Mouse (Mus musculus): Measurements from ENCODE around the gene Krtap4-9. TPM values are rescaled to one million over a fixed set of nuclear protein-coding genes. Genes with fewer than 3 reads are reported as not detected.

Krtap4-9 gene
- polyA plus RNA-seq (2014; fragmentation: Illumina TruSeq; extraction: RNeasy Lipid Tissue Mini Kit (QIAGEN cat#74804); ENCODE audit: low read depth, low replicate concordance), result not detected

DNA sequence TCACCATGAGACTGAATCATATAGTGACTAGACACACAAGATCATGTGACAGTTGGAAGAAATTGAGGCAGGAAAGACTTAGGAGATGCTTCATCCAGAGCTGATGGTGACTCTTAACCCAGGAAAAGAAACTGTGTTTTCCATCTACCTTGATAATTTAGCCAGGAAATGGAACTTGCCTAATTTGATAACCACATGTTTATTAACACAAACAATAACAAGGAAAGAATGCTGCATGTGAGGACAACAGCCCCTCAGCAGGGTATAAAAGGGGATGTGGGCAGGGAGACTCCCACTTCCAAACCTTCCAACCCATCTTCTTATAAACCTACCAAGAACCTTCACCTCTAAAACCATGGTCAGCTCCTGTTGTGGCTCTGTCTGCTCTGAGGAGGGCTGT is at the start of gene Krtap4-9:
TSS of gene Krtap4-9 (plus strand) at position 301 of the 400 bp plus-strand sequence.

DNA sequence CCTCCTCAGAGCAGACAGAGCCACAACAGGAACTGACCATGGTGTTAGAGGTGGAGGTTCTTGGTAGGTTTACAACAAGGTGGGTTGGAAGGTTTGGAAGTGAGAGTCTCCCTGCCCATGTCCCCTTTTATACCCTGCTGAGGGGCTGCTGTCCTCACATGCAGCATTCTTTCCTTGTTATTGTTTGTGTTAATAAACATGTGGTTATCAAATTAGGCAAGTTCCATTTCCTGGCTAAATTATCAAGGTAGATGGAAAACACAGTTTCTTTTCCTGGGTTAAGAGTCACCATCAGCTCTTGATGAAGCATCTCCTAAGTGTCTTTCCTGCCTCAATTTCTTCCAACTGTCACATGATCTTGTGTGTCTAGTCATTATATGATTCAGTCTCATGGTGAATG is 12.2 kb upstream of the Krtap4-9 start, which contains the start of gene Gm11595:
TSS of gene Gm11595 (minus strand) at position 101 of the 400 bp plus-strand sequence.

DNA sequence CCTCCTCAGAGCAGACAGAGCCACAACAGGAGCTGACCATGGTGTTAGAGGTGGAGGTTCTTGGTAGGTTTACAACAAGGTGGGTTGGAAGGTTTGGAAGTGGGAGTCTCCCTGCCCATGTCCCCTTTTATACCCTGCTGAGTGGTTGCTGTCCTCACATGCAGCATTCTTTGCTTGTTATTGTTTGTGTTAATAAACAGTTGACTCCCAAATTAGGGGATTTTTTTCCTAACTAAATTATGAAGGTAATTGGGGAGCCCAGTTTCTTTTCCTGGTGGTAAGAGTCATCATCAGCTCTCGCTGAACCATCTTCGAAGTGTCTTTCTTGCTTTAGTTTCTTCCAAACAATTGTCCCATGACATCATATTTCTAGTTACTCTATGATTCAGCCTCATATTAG is 4.4 kb upstream of the Krtap4-9 start, which contains the start of gene Krtap4-8:
TSS of gene Krtap4-8 (minus strand) at position 101 of the 400 bp plus-strand sequence.

DNA sequence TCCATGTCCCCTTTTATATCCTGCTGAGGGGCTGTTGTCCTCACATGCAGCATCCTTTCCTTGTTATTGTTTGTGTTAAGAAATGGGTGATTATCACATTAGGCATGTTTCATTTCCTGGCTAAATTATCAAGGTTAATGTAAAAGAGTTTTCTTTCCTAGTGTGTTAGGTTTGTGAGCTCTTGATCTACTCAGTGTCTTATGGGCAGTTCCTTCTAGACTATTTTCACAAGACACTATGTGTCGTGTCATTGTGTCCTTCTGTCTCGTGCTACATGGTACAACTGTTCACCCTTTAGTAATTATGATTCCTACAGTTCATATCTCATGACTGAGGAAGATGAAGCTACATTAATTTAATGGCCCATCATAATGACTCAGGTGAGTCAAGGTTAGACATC is 8.4 kb downstream of the Krtap4-9 start, which contains the start of gene Gm11596:
TSS of gene Gm11596 (minus strand) at position 101 of the 400 bp plus-strand sequence.

DNA sequence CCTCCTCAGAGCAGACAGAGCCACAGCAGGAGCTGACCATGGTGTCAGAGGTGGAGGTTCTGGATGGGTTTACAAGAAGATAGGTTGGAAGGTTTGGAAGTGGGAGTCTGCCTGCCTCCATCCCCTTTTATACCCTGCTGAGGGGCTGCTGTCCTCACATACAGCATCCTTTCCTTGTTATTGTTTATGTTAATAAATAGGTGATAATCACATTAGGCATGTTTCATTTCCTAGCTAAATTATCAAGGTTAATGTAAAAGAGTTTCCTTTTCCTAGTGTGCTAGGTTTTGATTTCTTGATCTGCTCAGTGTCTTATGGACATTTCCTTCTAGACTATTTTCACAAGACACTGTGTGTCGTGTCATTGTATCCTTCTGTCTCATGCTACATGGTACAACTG is 13.8 kb downstream of the Krtap4-9 start, which contains the start of gene Gm11569:
TSS of gene Gm11569 (minus strand) at position 101 of the 400 bp plus-strand sequence.

DNA sequence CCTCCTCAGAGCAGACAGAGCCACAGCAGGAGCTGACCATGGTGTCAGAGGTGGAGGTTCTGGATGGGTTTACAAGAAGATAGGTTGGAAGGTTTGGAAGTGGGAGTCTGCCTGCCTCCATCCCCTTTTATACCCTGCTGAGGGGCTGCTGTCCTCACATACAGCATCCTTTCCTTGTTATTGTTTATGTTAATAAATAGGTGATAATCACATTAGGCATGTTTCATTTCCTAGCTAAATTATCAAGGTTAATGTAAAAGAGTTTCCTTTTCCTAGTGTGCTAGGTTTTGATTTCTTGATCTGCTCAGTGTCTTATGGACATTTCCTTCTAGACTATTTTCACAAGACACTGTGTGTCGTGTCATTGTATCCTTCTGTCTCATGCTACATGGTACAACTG is 19.3 kb downstream of the Krtap4-9 start, which contains the start of gene Gm11554:
TSS of gene Gm11554 (minus strand) at position 101 of the 400 bp plus-strand sequence.

DNA sequence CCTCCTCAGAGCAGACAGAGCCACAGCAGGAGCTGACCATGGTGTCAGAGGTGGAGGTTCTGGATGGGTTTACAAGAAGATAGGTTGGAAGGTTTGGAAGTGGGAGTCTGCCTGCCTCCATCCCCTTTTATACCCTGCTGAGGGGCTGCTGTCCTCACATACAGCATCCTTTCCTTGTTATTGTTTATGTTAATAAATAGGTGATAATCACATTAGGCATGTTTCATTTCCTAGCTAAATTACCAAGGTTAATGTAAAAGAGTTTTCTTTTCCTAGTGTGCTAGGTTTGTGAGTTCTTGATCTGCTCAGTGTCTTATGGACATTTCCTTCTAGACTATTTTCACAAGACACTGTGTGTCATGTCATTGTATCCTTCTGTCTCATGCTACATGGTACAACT is 24.8 kb downstream of the Krtap4-9 start, which contains the start of gene Krtap4-13:
TSS of gene Krtap4-13 (minus strand) at position 101 of the 400 bp plus-strand sequence.

DNA sequence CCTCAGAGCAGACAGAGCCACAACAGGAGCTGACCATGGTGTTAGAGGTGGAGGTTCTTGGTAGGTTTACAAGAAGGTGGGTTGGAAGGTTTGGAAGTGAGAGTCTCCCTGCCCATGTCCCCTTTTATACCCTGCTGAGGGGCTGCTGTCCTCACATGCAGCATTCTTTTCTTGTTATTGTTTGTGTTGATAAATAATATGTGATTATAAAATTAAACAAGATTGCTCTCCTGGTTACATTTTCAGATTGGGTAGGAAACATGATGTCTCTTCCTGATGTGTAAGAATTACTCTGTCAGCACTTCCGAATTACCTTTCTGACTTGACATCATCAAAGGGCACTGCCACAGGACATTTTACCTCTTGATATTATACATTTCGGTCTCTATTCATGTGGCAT is 30.6 kb downstream of the Krtap4-9 start, which contains the start of gene Gm11564:
TSS of gene Gm11564 (minus strand) at position 101 of the 400 bp plus-strand sequence.

Other genes with a start within 250 kb of the Krtap4-9 start
- gene Krt40, start 242.0 kb upstream of the Krtap4-9 start, polyA plus RNA-seq (2014; fragmentation: Illumina TruSeq; extraction: RNeasy Lipid Tissue Mini Kit (QIAGEN cat#74804); ENCODE audit: low read depth, low replicate concordance), result not detected
- not detected for gene Krtap3-3, start 234.3 kb upstream of the Krtap4-9 start, polyA plus RNA-seq (2014; fragmentation: Illumina TruSeq; extraction: RNeasy Lipid Tissue Mini Kit (QIAGEN cat#74804); ENCODE audit: low read depth, low replicate concordance)
- gene Krtap3-2, start 228.3 kb upstream of the Krtap4-9 start, polyA plus RNA-seq (2014; fragmentation: Illumina TruSeq; extraction: RNeasy Lipid Tissue Mini Kit (QIAGEN cat#74804); ENCODE audit: low read depth, low replicate concordance), result not detected
- gene Gm11939, start 225.7 kb upstream of the Krtap4-9 start, polyA plus RNA-seq (2014; fragmentation: Illumina TruSeq; extraction: RNeasy Lipid Tissue Mini Kit (QIAGEN cat#74804); ENCODE audit: low read depth, low replicate concordance), result not detected
- gene Krtap3-1, start 218.6 kb upstream of the Krtap4-9 start, polyA plus RNA-seq (2014; fragmentation: Illumina TruSeq; extraction: RNeasy Lipid Tissue Mini Kit (QIAGEN cat#74804); ENCODE audit: low read depth, low replicate concordance), result not detected
- gene Krtap1-5, start 204.2 kb upstream of the Krtap4-9 start, polyA plus RNA-seq (2014; fragmentation: Illumina TruSeq; extraction: RNeasy Lipid Tissue Mini Kit (QIAGEN cat#74804); ENCODE audit: low read depth, low replicate concordance), result not detected
- gene Krtap1-4, start 201.5 kb upstream of the Krtap4-9 start, polyA plus RNA-seq (2014; fragmentation: Illumina TruSeq; extraction: RNeasy Lipid Tissue Mini Kit (QIAGEN cat#74804); ENCODE audit: low read depth, low replicate concordance), result not detected
- not detected for gene Krtap1-3, start 193.9 kb upstream of the Krtap4-9 start, polyA plus RNA-seq (2014; fragmentation: Illumina TruSeq; extraction: RNeasy Lipid Tissue Mini Kit (QIAGEN cat#74804); ENCODE audit: low read depth, low replicate concordance)
- not detected for gene Krtap9-3, start 187.1 kb upstream of the Krtap4-9 start, polyA plus RNA-seq (2014; fragmentation: Illumina TruSeq; extraction: RNeasy Lipid Tissue Mini Kit (QIAGEN cat#74804); ENCODE audit: low read depth, low replicate concordance)
- gene Gm11938, start 181.9 kb upstream of the Krtap4-9 start, polyA plus RNA-seq (2014; fragmentation: Illumina TruSeq; extraction: RNeasy Lipid Tissue Mini Kit (QIAGEN cat#74804); ENCODE audit: low read depth, low replicate concordance), result not detected
- not detected for gene Gm11937, start 175.0 kb upstream of the Krtap4-9 start, polyA plus RNA-seq (2014; fragmentation: Illumina TruSeq; extraction: RNeasy Lipid Tissue Mini Kit (QIAGEN cat#74804); ENCODE audit: low read depth, low replicate concordance)
- not detected for gene Krtap2-4, start 170.4 kb upstream of the Krtap4-9 start, polyA plus RNA-seq (2014; fragmentation: Illumina TruSeq; extraction: RNeasy Lipid Tissue Mini Kit (QIAGEN cat#74804); ENCODE audit: low read depth, low replicate concordance)
- not detected for gene Gm11562, start 164.8 kb upstream of the Krtap4-9 start, polyA plus RNA-seq (2014; fragmentation: Illumina TruSeq; extraction: RNeasy Lipid Tissue Mini Kit (QIAGEN cat#74804); ENCODE audit: low read depth, low replicate concordance)
- not detected for gene Krtap4-1, start 157.0 kb upstream of the Krtap4-9 start, polyA plus RNA-seq (2014; fragmentation: Illumina TruSeq; extraction: RNeasy Lipid Tissue Mini Kit (QIAGEN cat#74804); ENCODE audit: low read depth, low replicate concordance)
- gene Krtap4-2, start 150.1 kb upstream of the Krtap4-9 start, polyA plus RNA-seq (2014; fragmentation: Illumina TruSeq; extraction: RNeasy Lipid Tissue Mini Kit (QIAGEN cat#74804); ENCODE audit: low read depth, low replicate concordance), result not detected
- gene Krtap4-7, start 141.1 kb upstream of the Krtap4-9 start, polyA plus RNA-seq (2014; fragmentation: Illumina TruSeq; extraction: RNeasy Lipid Tissue Mini Kit (QIAGEN cat#74804); ENCODE audit: low read depth, low replicate concordance), result not detected
- not detected for gene Gm11555, start 135.0 kb upstream of the Krtap4-9 start, polyA plus RNA-seq (2014; fragmentation: Illumina TruSeq; extraction: RNeasy Lipid Tissue Mini Kit (QIAGEN cat#74804); ENCODE audit: low read depth, low replicate concordance)
- gene Gm11563, start 126.2 kb upstream of the Krtap4-9 start, polyA plus RNA-seq (2014; fragmentation: Illumina TruSeq; extraction: RNeasy Lipid Tissue Mini Kit (QIAGEN cat#74804); ENCODE audit: low read depth, low replicate concordance), result not detected
- gene Krtap4-6, start 119.2 kb upstream of the Krtap4-9 start, polyA plus RNA-seq (2014; fragmentation: Illumina TruSeq; extraction: RNeasy Lipid Tissue Mini Kit (QIAGEN cat#74804); ENCODE audit: low read depth, low replicate concordance), result not detected
- gene Gm14190, start 94.5 kb upstream of the Krtap4-9 start, polyA plus RNA-seq (2014; fragmentation: Illumina TruSeq; extraction: RNeasy Lipid Tissue Mini Kit (QIAGEN cat#74804); ENCODE audit: low read depth, low replicate concordance), result not detected
- gene Gm14180, start 50.9 kb upstream of the Krtap4-9 start, polyA plus RNA-seq (2014; fragmentation: Illumina TruSeq; extraction: RNeasy Lipid Tissue Mini Kit (QIAGEN cat#74804); ENCODE audit: low read depth, low replicate concordance), result not detected
- gene Gm11595, start 12.3 kb upstream of the Krtap4-9 start, polyA plus RNA-seq (2014; fragmentation: Illumina TruSeq; extraction: RNeasy Lipid Tissue Mini Kit (QIAGEN cat#74804); ENCODE audit: low read depth, low replicate concordance), result not detected
- not detected for gene Krtap4-8, start 4.5 kb upstream of the Krtap4-9 start, polyA plus RNA-seq (2014; fragmentation: Illumina TruSeq; extraction: RNeasy Lipid Tissue Mini Kit (QIAGEN cat#74804); ENCODE audit: low read depth, low replicate concordance)
- gene Gm11596, start 8.3 kb downstream of the Krtap4-9 start, polyA plus RNA-seq (2014; fragmentation: Illumina TruSeq; extraction: RNeasy Lipid Tissue Mini Kit (QIAGEN cat#74804); ENCODE audit: low read depth, low replicate concordance), result not detected
- not detected for gene Gm11569, start 13.7 kb downstream of the Krtap4-9 start, polyA plus RNA-seq (2014; fragmentation: Illumina TruSeq; extraction: RNeasy Lipid Tissue Mini Kit (QIAGEN cat#74804); ENCODE audit: low read depth, low replicate concordance)
- gene Gm11554, start 19.2 kb downstream of the Krtap4-9 start, polyA plus RNA-seq (2014; fragmentation: Illumina TruSeq; extraction: RNeasy Lipid Tissue Mini Kit (QIAGEN cat#74804); ENCODE audit: low read depth, low replicate concordance), result not detected
- gene Krtap4-13, start 24.7 kb downstream of the Krtap4-9 start, polyA plus RNA-seq (2014; fragmentation: Illumina TruSeq; extraction: RNeasy Lipid Tissue Mini Kit (QIAGEN cat#74804); ENCODE audit: low read depth, low replicate concordance), result not detected
- gene Gm11564, start 30.5 kb downstream of the Krtap4-9 start, polyA plus RNA-seq (2014; fragmentation: Illumina TruSeq; extraction: RNeasy Lipid Tissue Mini Kit (QIAGEN cat#74804); ENCODE audit: low read depth, low replicate concordance), result not detected
- not detected for gene 2300003K06Rik, start 52.9 kb downstream of the Krtap4-9 start, polyA plus RNA-seq (2014; fragmentation: Illumina TruSeq; extraction: RNeasy Lipid Tissue Mini Kit (QIAGEN cat#74804); ENCODE audit: low read depth, low replicate concordance)
- not detected for gene Krtap4-16, start 66.4 kb downstream of the Krtap4-9 start, polyA plus RNA-seq (2014; fragmentation: Illumina TruSeq; extraction: RNeasy Lipid Tissue Mini Kit (QIAGEN cat#74804); ENCODE audit: low read depth, low replicate concordance)
- not detected for gene Gm11568, start 72.7 kb downstream of the Krtap4-9 start, polyA plus RNA-seq (2014; fragmentation: Illumina TruSeq; extraction: RNeasy Lipid Tissue Mini Kit (QIAGEN cat#74804); ENCODE audit: low read depth, low replicate concordance)
- not detected for gene Gm11559, start 79.3 kb downstream of the Krtap4-9 start, polyA plus RNA-seq (2014; fragmentation: Illumina TruSeq; extraction: RNeasy Lipid Tissue Mini Kit (QIAGEN cat#74804); ENCODE audit: low read depth, low replicate concordance)
- not detected for gene Krtap9-1, start 88.2 kb downstream of the Krtap4-9 start, polyA plus RNA-seq (2014; fragmentation: Illumina TruSeq; extraction: RNeasy Lipid Tissue Mini Kit (QIAGEN cat#74804); ENCODE audit: low read depth, low replicate concordance)
- not detected for gene Gm11567, start 94.0 kb downstream of the Krtap4-9 start, polyA plus RNA-seq (2014; fragmentation: Illumina TruSeq; extraction: RNeasy Lipid Tissue Mini Kit (QIAGEN cat#74804); ENCODE audit: low read depth, low replicate concordance)
- not detected for gene Krtap31-1, start 122.7 kb downstream of the Krtap4-9 start, polyA plus RNA-seq (2014; fragmentation: Illumina TruSeq; extraction: RNeasy Lipid Tissue Mini Kit (QIAGEN cat#74804); ENCODE audit: low read depth, low replicate concordance)
- not detected for gene Gm11565, start 129.6 kb downstream of the Krtap4-9 start, polyA plus RNA-seq (2014; fragmentation: Illumina TruSeq; extraction: RNeasy Lipid Tissue Mini Kit (QIAGEN cat#74804); ENCODE audit: low read depth, low replicate concordance)
- not detected for gene Krtap31-2, start 151.1 kb downstream of the Krtap4-9 start, polyA plus RNA-seq (2014; fragmentation: Illumina TruSeq; extraction: RNeasy Lipid Tissue Mini Kit (QIAGEN cat#74804); ENCODE audit: low read depth, low replicate concordance)
- gene Krtap9-5, start 163.3 kb downstream of the Krtap4-9 start, polyA plus RNA-seq (2014; fragmentation: Illumina TruSeq; extraction: RNeasy Lipid Tissue Mini Kit (QIAGEN cat#74804); ENCODE audit: low read depth, low replicate concordance), result not detected
- not detected for gene Krtap29-1, start 193.9 kb downstream of the Krtap4-9 start, polyA plus RNA-seq (2014; fragmentation: Illumina TruSeq; extraction: RNeasy Lipid Tissue Mini Kit (QIAGEN cat#74804); ENCODE audit: low read depth, low replicate concordance)
- gene Krtap16-1, start 201.4 kb downstream of the Krtap4-9 start, polyA plus RNA-seq (2014; fragmentation: Illumina TruSeq; extraction: RNeasy Lipid Tissue Mini Kit (QIAGEN cat#74804); ENCODE audit: low read depth, low replicate concordance), result not detected
- gene Krtap17-1, start 208.8 kb downstream of the Krtap4-9 start, polyA plus RNA-seq (2014; fragmentation: Illumina TruSeq; extraction: RNeasy Lipid Tissue Mini Kit (QIAGEN cat#74804); ENCODE audit: low read depth, low replicate concordance), result not detected
- not detected for gene Krt33a, start 231.0 kb downstream of the Krtap4-9 start, polyA plus RNA-seq (2014; fragmentation: Illumina TruSeq; extraction: RNeasy Lipid Tissue Mini Kit (QIAGEN cat#74804); ENCODE audit: low read depth, low replicate concordance)
- gene Krt33b, start 244.7 kb downstream of the Krtap4-9 start, polyA plus RNA-seq (2014; fragmentation: Illumina TruSeq; extraction: RNeasy Lipid Tissue Mini Kit (QIAGEN cat#74804); ENCODE audit: low read depth, low replicate concordance), result not detected

All from adrenal gland, adult 10 weeks (tissue).